Mouse (Mus musculus) erythroblast, embryonic 14.5 days (primary cell): Measurements from ENCODE around the gene Cgrrf1.

Source experiments
- GATA1 ChIP-seq: IDR thresholded peaks from 2 replicates; pipeline ENCODE4 v1.6.1; 2012; ENCODE audit warnings: low read length, inconsistent platforms, mixed read lengths
- TAL1 ChIP-seq: IDR thresholded peaks from 3 replicates; pipeline ENCODE4 v1.6.1; 2012; ENCODE audit warnings: low read length, inconsistent platforms, mixed read lengths

GRCm38 (mm10) chr14:46827430-46827829 lies 4.5 kb upstream of the Cgrrf1 start:
- TF ChIP-seq GATA1 = no peak
- TF ChIP-seq TAL1 = no peak
